Mouse (Mus musculus) intestine, postnatal 0 days (tissue): ENCODE measurements around the gene Man1c1. TPM values are rescaled to one million over a fixed set of nuclear protein-coding genes. Genes with fewer than 3 reads are reported as not detected.
A peak's percentile ranks its signal among the peaks of the same experiment; 100 is the strongest.

Source experiments
- ATAC-seq: fragments of 200-750 bp; cut with Nextera tagmentation; 2 replicates; pipeline ENCODE4 v1.8.0; 2017; ENCODE audit warnings: mild to moderate bottlenecking, moderate TSS enrichment, moderate library complexity
- H3K27ac ChIP-seq: fragments of 300-500 bp; sonication (generic); 2 replicates; pipeline ENCODE4 v1.5.1; 2014; ENCODE audit warnings: mild to moderate bottlenecking, low read depth, low read length, moderate library complexity
- H3K27me3 ChIP-seq: fragments of 300-500 bp; sonication (generic); replicated peaks from 2 replicates; pipeline ENCODE4 v1.6.1; 2014; ENCODE audit warnings: low read length, mixed read lengths; ENCODE audit not compliant: control insufficient read depth, insufficient read depth
- H3K36me3 ChIP-seq: fragments of 300-500 bp; sonication (generic); 2 replicates; pipeline ENCODE4 v1.6.1; 2014; ENCODE audit warnings: mild to moderate bottlenecking, moderate library complexity; ENCODE audit not compliant: control insufficient read depth, insufficient read depth
- H3K4me1 ChIP-seq: fragments of 300-500 bp; sonication (generic); replicated peaks from 2 replicates; pipeline ENCODE4 v1.6.1; 2014; ENCODE audit warnings: antibody characterized with exemption, low read length, mixed read lengths; ENCODE audit not compliant: control insufficient read depth, insufficient read depth
- H3K4me2 ChIP-seq: fragments of 300-500 bp; sonication (generic); replicated peaks from 2 replicates; pipeline ENCODE4 v1.6.1; 2014; ENCODE audit warnings: low read depth, mild to moderate bottlenecking, moderate library complexity
- H3K4me3 ChIP-seq: fragments of 300-500 bp; sonication (generic); 2 replicates; pipeline ENCODE4 v1.5.1; 2014; ENCODE audit warnings: low read depth, low read length
- H3K9ac ChIP-seq: fragments of 300-500 bp; sonication (generic); 2 replicates; pipeline ENCODE4 v1.6.1; 2014; ENCODE audit warnings: mild to moderate bottlenecking, low read depth, low read length
- H3K9me3 ChIP-seq: fragments of 300-500 bp; sonication (generic); 2 replicates; pipeline ENCODE4 v1.6.1; 2016; ENCODE audit warnings: mixed run types; ENCODE audit not compliant: control insufficient read depth
- CTCF ChIP-seq: sonication (generic); IDR thresholded peaks from 2 replicates; pipeline ENCODE4 v1.5.1; 2016; ENCODE audit warnings: low read depth, mild to moderate bottlenecking, control low read depth, antibody characterized with exemption, moderate library complexity
- WGBS: fragments of 180-500 bp; shearing (Covaris S2); extraction: QIAGEN DNeasy Blood & Tissue Kit; methylation state at CpG from one replicate; pipeline ENCODE4 v1.1.7; 2014; 5-methylcytosine and 5-hydroxymethylcytosine counted together
- polyA plus RNA-seq: library from polyadenylated mRNA; unstranded; fragments of >200 nt; fragmentation: Nextera tagmentation; extraction: Ambion mirVana; gene quantifications from 2 replicates; pipeline ENCODE4 v1.2.1, GENCODE M21; 2015

Gene Man1c1
- polyA plus RNA-seq, 1 experiment from 2014 or later = 1.7 TPM

- Histone ChIP-seq H3K9me3 (no peaks in the 10 kb centered on the region), H3K27me3 (no peaks in the 10 kb centered on the region), H3K9ac (no peak overlapping the region), H3K4me1 (no peaks in the 10 kb centered on the region), H3K36me3 (no peaks in the 10 kb centered on the region), H3K4me3 (no peak overlapping the region), H3K4me2 (no peak overlapping the region), H3K27ac (0 out of 2 replicates have a peak overlapping the region, but pooled peaks have one; percentile 1)
- WGBS = 51% methylated on average over 7 of the region's 7 CpGs
- TF ChIP-seq CTCF = no peak
- no peak for ATAC-seq
Measured at GRCm38 (mm10) chr4:134600777-134601176, 103.3 kb downstream of the Man1c1 start.

GRCm38 (mm10) chr4:134600060-134600459, 104.0 kb downstream of the Man1c1 start:
- H3K36me3 ChIP-seq = no peaks in the 10 kb centered on the region
- no peaks in the 10 kb centered on the region for H3K27me3 ChIP-seq
- 88% methylated on average over 9 of the region's 9 CpGs for WGBS
- no peaks in the 10 kb centered on the region for H3K4me1 ChIP-seq
- H3K9me3 ChIP-seq = no peaks in the 10 kb centered on the region
- TF ChIP-seq CTCF = no peak
- no peak for ATAC-seq
- no peak overlapping the region for H3K9ac ChIP-seq
- no peak overlapping the region for H3K27ac ChIP-seq
- no peak overlapping the region for H3K4me2 ChIP-seq
- no peak overlapping the region for H3K4me3 ChIP-seq

- 80% methylated on average over 10 of the region's 10 CpGs for WGBS
- Histone ChIP-seq H3K9ac (no peak overlapping the region), H3K4me3 (no peak overlapping the region), H3K4me2 (no peak overlapping the region), H3K4me1 (no peaks in the 10 kb centered on the region), H3K36me3 (no peaks in the 10 kb centered on the region), H3K9me3 (no peaks in the 10 kb centered on the region), H3K27ac (no peak overlapping the region), H3K27me3 (no peaks in the 10 kb centered on the region)
- no peak for ATAC-seq
- TF ChIP-seq CTCF = no peak
Measured at GRCm38 (mm10) chr4:134596816-134597692, 107.0 kb downstream of the Man1c1 start.

- H3K9me3 ChIP-seq = no peaks in the 10 kb centered on the region
- 86% methylated on average over 10 of the region's 10 CpGs for WGBS
- no peaks in the 10 kb centered on the region for H3K4me1 ChIP-seq
- H3K36me3 ChIP-seq = no peaks in the 10 kb centered on the region
- no peak overlapping the region for H3K4me2 ChIP-seq
- H3K27me3 ChIP-seq = no peaks in the 10 kb centered on the region
- H3K4me3 ChIP-seq = no peak overlapping the region
- ATAC-seq = no peak
- no peak for TF ChIP-seq CTCF
- H3K9ac ChIP-seq = no peak overlapping the region
- H3K27ac ChIP-seq = no peak overlapping the region
Measured at GRCm38 (mm10) chr4:134594731-134595439, 109.2 kb downstream of the Man1c1 start.

- 43% methylated on average over 4 of the region's 4 CpGs for WGBS
- no peak for TF ChIP-seq CTCF
- no peak overlapping the region for H3K4me3 ChIP-seq
- no peaks in the 10 kb centered on the region for H3K4me1 ChIP-seq
- ATAC-seq = no peak
- no peaks in the 10 kb centered on the region for H3K36me3 ChIP-seq
- H3K9me3 ChIP-seq = no peaks in the 10 kb centered on the region
- H3K9ac ChIP-seq = no peak overlapping the region
- no peak overlapping the region for H3K27ac ChIP-seq
- H3K27me3 ChIP-seq = no peaks in the 10 kb centered on the region
- H3K4me2 ChIP-seq = no peak overlapping the region
Measured at GRCm38 (mm10) chr4:134592442-134592841, 111.6 kb downstream of the Man1c1 start.

GRCm38 (mm10) chr4:134591506-134592061, 112.5 kb downstream of the Man1c1 start:
- WGBS = 62% methylated on average over 11 of the region's 11 CpGs
- Histone ChIP-seq H3K4me2 (no peak overlapping the region), H3K27me3 (no peaks in the 10 kb centered on the region), H3K9me3 (no peaks in the 10 kb centered on the region), H3K4me1 (no peaks in the 10 kb centered on the region), H3K9ac (no peak overlapping the region), H3K27ac (no peak overlapping the region), H3K4me3 (no peak overlapping the region), H3K36me3 (no peaks in the 10 kb centered on the region)
- TF ChIP-seq CTCF = no peak
- no peak for ATAC-seq
